Mouse (Mus musculus) erythroblast, adult 5-6 weeks (primary cell): ENCODE results near the gene Gtse1. TPM values are rescaled to one million over a fixed set of nuclear protein-coding genes. Genes with fewer than 3 reads are reported as not detected.
A peak's percentile ranks its signal among the peaks of the same experiment; 100 is the strongest.
"Not testable (repeated sequence)": the region's sequence is repeated elsewhere in the genome, so short reads cannot be mapped to it uniquely, and the experiment has no call there.

Experiments
- ATAC-seq: replicated peaks from 2 replicates; pipeline ENCODE4 v1.8.0; 2016; ENCODE audit warnings: moderate number of reproducible peaks, mild to moderate bottlenecking, moderate TSS enrichment, inconsistent platforms; ENCODE audit not compliant: poor library complexity, low FRiP score, severe bottlenecking
- total RNA-seq, 2 experiments: library from RNA; stranded (forward) in 1 of 2; stranded (reverse) in 1 of 2; fragments of 150-400 nt in 1 of 2; fragments of 200-764, 138-1000 nt in 1 of 2; gene quantifications; 2 replicates each; pipeline versions ENCODE4 v1.2.3 to v1.2.4; 2015 to 2017; ENCODE audit warnings: low replicate concordance in 2 of 2

The Gtse1 gene
- total RNA-seq, 2 experiments from 2014 or later: 8.6 to 10.0 TPM

DNA sequence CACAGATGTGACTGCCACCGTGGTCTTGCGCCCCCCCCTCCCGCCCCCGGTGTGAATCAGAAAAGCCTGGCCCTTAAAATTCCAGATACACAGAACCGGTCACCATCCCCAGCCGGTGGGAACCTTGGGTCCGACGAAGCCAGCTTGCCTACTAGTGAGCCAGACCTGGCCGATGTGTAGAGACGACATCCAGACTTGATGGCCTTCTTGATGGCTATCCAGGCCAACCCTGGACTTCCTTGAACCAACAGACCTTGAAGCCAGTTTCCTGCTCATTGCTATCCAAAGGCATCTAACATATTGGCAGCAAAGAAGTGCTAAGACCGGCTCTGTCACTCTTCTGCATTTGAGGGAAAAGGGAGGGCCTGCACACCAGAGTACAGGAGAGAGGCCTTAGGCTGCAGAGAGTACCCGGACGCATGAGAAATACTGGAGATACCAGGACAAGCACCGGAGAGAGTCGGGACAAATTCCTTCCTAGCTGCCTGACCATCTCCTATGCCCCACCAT, 510 bp upstream of the Gtse1 start:
- ATAC-seq: peak; percentile 4

DNA sequence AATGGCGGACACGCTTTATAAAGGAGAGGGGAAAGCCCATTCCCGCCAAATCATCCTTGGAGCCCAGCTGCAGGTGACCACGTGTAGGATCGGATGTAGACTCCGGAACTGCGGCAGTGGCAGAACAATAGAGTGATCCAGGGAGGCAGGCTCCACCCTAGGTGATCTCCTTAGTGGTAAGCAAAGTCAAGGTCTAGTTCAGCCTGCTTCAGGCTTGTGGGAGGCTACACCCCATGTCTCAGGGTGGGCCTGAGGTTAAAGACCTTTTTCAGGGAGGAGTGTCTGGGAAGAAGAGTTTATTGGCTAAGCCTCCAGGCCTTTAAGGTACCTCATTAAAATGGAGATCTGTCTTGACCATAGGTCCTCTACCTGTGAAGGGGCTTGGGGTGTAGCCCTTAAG, 6.4 kb downstream of the Gtse1 start:
- not testable (repeated sequence) for ATAC-seq

DNA sequence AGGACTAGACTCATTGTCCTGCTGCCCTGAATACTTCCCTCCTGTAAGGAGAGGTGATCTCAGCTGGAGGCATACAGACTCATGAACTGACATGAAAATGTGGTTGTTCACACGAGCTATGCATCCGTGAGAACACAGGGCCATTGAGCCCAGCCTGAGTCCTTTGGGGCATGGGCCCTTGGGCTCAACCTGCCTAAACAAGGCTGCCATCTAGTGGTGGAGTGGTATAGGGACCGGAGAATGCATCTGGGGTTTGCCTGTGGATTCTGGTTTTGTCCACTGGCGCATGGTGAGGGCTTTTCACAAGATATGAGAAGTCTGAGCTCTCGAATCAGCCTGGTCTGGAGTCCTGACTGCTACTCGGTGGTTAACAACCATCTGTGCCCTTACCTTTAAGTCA, 8.2 kb downstream of the Gtse1 start:
- ATAC-seq: peak; percentile 78

DNA sequence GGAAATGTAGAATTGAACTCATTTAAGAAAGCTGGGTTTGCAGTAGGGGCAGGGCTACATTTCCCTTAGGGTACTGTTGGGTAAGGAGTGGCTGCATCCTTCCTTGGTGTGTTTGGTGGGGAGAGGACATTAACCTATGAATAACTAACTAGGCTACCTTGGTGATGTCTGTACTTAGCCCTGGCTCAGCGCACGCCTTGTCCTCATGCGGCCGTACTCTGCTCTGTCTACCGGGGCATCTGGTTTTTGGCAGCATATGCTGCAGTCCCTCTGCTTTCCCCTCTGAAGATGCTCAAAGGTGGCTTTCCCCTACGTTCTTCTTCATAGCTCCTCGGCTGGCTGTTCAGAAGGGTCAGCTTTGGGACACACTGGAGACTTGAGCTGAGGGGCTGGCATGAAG, 17.8 kb downstream of the Gtse1 start:
- ATAC-seq: no peak

DNA sequence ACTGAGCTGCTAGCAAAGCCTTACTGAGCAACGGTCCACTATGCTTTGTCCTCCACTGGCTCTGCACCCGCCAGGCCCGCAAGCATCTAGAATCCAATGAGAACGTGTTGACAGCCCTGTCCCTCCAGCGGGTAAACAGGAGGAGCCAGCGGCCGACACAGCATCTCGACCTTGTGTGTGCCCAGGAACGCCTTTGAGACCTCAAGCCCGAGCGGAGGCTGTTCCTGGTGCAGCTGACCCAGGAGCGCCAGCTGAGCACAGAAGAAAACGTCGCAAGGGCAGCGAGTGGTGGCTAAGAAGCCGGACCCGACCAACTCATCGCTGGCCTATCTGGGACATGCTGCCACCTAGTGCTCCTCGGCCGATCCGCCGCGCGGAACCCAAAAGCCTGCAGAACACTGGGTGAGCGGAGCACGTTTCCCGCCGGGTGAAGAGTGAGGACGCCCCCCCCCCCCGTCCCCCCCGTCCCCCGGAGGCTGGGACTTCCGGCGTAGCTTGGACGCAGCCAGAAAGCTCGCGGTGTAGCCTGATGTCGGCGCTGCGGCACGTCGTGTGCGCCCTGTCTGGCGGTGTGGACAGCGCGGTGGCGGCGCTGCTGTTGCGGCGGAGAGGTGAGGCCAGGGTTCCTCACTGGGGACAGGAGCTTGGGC, 19.4 kb downstream of the Gtse1 start, which contains the start of gene Trmu:
Gene Trmu, plus strand, starts transcription at position 465 of the 650 bp plus-strand sequence.
- ATAC-seq: peak; percentile 86

DNA sequence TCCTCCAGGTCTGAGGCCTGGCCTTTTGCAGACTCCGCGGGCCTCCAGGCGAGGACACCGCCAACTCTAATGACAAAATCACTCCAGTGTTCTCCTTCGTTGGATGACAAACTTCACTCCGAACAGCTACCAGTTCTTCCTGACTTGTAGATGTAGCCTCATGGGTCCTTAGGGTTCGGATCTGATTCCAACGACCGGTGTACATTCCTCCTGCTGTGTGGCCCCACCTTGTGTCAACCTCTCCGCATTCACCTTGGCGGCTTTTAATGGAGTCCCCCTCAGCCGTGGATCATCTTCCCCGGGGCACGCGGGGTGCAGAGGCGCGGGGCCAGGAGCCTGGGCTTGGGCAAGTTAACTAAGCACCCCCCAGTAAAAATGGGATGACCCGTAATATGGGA, 20.0 kb downstream of the Gtse1 start:
- ATAC-seq: peak; percentile 39; the same call in 1 of the 2 replicates

DNA sequence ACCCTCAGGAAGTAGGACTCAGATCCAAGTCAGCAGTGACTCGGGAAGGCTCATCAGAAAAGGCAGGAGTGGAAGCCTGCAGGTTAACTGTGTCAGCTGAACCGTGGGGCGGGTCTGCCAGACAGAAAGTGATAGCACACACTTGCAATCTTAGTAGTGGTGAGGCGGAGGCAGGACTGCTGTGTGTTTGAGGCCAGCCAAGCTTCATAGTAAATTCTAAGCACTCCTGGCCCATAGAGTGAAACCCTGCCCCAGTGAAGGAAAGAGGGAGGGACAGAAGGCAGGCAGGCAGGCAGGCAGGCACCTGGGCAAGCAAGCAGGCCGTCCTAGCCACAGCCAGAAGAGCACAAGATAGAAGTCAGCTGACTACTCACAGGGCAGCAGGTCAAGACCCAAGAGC, 26.1 kb downstream of the Gtse1 start:
- no peak for ATAC-seq

DNA sequence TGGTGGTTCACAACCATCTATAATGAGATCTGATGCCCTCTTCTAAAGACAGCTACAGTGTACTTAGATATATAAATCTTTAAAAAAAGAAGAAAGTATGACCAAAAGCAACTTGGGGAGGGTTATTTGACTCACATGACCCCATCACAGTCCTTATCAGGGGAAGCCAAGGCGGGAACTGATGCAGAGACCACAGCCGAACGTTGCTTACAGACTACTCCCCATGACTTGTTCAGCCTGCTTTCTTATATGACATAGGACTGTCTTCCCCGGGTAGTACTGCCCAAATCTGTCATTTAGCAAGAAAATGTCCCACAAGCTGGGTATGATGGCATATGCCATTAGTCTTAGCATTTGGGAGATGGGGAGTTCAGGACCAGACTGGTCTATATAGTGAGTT, 29.7 kb downstream of the Gtse1 start:
- ATAC-seq: no peak

DNA sequence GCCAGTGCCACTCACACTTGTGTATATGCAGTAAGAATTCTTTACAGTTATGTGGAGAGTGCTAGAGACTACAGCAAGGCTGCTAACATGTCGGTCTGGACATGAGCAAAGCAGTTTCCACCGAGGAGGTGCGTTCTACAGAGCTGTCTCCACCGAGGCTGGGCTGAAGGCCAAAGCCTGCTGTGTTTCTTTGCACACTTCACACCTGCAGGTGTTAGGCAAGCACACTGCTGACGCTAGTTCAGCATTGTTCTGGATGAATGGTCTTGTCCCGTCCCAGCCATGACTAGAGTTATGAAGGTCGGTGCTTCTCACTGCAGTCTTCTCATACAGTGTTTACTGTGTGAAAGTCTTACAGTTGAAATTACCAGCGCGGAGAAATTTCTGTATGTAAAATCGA, 32.4 kb downstream of the Gtse1 start:
- no peak for ATAC-seq

DNA sequence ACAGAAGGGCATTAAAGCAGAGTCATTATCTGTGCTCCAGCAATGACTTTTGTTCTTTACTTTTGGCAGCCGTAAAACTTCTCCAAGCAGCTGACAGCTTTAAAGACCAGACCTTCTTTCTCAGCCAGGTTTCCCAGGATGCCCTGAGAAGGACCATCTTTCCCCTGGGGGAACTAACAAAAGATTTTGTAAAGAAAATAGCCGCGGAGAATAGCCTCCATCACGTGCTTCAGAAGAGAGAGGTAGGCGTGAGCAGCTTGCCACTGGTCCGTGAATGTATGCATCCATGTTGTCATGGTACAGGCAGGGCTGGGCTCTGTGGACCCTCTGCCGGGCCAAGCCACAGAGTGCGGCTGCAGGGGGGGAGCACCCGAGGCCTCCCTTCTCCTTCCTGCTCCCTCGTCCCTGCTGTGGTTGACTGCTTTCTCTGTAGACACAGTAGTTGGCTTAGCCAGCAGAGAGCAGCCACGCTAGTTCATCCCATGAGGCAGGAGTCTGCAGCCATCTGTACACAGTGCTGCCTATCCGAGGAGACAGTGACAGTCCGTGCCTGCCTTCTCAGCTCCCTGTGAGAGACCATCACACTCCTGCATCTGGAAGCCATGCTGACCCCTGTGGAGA, 33.1 kb downstream of the Gtse1 start:
- ATAC-seq: no peak

DNA sequence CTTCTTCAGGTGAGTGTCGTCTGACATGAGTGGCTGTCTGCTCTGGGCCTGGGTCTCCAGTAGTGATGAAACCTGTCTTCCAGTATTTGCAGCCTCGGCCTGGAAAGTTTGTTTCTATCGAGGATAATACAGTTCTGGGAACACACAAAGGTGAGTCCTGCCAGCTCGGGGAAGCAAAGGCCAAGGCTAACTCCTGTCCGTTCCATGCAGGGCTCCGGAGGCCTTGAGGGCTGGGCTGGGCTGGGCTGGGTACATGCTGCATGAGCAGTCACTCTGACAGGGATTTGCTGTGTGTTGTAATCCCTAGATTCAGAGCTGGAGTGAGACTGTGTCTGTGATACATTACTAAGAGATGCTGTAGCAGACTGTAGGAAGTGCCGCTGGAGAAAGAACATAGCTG, 34.3 kb downstream of the Gtse1 start:
- no peak for ATAC-seq

DNA sequence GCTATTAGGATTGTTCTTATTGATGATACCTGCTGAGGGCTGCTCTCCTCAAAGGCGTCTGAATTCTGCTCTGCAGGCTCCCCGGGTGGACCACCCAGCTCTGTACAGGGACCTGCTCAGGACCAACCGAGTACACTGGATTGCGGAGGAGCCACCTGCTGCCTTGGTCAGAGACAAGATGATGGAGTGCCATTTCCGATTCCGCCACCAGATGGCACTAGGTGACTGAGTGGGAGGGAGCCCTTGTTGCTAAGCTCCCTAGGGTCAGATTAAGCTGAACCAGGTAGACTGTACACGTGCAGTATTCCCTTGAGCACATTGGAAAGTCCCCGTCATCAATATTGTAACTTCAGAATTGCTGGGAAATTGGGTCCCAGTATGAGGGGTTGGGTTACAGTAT, 36.7 kb downstream of the Gtse1 start:
- peak; percentile 54; the same call in 1 of the 2 replicates for ATAC-seq

DNA sequence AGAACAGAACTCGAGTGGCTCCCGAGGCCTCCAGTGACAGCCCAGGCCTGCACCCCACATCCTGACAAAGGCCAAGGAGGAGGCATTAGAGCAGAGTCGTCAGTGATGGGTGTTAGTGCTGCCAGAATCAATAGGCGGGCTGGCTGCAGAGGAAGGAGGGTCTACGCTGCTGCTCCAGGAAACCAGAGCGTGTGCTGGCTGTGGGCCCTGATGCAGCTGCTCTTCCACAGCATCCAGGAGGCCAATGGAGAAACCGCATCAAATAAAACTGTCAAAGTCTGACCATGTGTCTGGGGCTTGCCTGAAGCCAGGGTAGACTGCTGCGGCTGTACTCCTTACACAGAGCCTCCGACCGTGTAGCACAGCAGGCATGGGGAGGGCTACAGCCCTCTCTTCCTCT, 37.6 kb downstream of the Gtse1 start:
- ATAC-seq: no peak

DNA sequence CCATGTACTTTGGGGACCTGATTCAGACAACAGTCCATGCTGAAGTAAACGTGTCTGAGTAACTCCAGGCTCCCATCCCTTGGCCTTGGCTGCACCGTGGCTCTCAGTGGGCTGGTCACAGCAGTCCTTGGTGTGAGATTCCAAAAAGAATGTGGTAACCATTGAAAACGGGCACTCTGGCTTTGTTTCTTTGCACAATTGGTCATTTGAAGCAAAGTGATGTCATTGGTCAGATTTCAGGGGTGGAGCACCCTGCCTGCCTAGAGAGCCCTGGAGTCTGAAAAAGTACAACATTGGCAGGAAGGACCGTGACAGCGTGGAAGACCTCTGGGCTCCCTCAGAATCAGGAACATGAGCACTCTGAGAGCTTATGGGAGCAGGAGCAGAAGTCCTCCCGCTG, 39.9 kb downstream of the Gtse1 start:
- ATAC-seq: no peak

DNA sequence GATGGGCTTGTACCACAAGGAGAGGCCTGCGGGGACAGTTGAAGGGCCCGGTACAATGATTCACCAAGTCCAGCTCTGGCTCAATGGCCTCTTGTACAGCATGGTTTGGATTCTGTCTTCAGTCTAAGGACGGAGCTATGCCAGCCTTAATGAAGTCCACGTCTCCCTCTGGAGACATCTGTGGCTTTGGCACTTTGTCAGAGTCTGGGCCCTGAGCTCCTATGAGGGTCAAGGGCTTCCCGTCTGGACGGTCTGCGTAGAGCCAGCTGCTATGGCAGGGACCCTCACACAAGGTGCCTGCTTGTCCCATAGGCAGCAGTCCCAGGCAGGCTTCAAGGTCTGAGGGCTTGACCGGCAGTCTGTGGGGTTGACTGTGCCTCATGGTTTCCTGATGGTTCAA, 40.8 kb downstream of the Gtse1 start:
- no peak for ATAC-seq

DNA sequence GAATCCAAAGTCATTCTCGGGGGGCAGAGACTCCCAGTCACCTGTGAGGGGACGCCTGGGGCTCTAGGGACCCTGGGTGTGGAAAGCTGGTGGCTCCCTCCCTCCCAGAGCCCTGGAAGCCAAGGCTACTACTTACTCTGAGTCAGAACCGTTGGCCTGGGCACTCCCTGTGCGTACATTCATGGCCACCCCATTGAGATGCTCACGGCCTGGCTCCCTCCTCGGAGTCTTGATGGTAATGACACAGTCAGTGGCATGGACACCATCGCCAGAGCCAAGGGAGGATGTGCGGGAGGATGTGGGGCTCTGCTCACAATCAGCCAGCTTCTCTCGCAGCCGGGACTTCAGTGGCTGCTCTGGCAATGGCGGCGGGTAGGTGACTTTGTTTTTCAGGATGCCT, 41.3 kb downstream of the Gtse1 start:
- no peak for ATAC-seq

DNA sequence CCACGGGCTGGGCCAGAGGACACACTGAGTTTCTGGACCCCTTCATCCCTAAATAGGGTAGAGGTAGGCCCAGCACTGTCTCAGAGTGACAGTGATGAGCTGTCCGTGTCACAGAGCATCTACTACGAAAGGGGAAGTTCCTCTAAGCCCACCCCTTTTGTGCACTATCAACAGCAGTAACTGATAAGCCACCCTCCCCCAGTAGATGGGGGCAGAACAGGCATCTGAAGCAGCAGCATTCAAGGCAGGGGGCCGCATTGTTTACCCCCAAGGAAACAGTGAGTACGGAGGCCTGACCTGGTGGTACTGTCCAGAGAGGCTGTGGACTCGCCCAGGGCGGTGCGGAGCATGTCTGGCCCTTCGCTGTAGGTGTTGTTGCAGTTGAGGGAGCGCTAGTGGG, 43.0 kb downstream of the Gtse1 start:
- no peak for ATAC-seq

DNA sequence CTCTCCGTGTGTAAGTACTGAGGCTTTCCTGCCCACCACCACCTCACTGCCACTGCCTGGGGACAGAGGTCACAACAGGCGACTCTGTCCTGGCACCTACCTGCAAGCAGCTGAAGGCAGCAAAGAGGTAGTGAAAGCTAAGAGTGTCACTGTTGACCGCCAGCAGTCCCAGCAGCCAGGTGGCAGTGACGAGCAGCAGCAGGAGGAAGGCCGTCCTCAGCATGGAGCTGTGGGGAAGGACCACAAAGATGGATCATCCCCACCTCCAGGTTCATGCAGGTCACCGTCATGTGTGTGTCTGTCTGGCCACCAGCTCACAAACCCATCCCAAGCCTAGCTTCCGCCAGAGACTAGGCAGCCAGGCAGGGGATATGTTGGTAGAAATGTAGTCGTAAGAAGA, 44.3 kb downstream of the Gtse1 start:
- ATAC-seq: no peak

DNA sequence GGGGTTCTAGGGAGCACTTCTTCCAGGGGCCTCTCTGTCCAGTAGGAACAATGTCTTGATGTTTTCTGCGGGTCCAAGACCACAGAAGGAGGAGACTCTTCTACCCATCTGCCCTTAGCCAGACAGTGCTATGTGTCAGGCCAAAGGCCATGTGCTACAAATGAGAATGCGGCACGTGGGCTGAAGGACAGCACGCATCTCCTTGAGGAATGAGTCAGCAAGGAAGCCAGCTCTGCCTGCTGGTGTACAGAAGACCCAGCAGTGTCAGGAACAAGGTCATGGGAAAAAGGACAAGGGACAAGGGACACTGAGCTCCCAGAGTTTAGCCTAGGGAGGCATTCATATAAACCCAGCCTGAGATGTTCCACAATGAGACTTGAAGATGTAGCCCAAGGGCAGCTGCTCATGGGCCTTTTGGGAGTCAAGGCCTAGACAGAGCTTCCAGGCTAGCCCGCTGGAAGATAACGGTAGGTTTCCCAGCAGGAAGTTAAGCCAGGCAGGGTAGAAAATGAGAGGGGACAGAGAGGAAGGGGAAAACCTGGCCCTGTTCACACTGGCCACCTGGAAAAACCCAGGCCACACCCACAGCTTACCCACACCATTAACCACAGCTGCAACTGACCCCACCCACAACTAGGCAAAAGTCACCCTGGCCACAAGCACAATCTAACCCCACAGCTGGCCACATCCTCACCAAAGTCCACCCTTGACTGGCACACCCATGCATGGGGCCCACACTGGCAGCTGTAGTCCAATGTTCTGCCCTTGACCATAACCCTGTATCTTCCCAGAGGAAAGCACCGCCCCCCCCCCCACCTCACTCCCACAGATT, 49.3 kb downstream of the Gtse1 start:
- no peak for ATAC-seq

DNA sequence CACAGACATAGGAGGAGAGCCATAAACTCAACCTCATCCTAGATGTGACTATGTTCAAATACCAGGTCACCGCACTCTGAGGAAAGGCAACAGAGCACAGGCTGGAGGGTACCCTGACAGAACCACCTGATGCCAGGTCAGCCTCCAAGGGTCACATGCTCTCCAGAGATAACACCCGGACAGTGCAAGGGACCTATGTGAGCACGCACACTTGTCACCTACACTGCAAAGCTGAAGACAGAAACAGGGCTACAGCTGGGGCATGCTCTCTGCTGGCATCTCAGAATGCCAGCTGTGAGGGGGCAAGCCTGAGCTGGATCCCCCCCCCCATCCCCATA, 49.9 kb downstream of the Gtse1 start:
- ATAC-seq: no peak

DNA sequence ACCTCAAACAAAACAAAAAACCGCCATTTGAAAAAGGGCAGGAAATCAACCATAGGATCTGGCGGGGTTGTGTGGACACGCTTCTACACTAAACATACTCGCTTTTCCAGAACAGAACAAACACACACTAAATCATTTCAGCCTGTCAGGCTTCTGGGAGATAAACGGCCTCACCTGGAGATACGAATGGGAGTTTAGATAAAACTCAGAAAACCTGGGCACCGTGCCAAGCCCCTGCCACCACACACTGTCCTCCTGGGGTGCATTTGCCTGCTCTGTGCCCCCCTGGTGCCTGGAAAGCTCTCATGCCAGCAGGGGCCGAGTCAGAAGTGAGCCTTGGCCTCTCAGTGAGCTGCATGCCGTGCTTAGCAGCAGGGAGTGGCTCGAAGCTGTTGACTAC, 50.4 kb downstream of the Gtse1 start:
- no peak for ATAC-seq
